Mouse (Mus musculus) cerebellum, adult 2 months (tissue): Measurements from ENCODE around the gene Ssh2. TPM values are rescaled to one million over a fixed set of nuclear protein-coding genes. Genes with fewer than 3 reads are reported as not detected.
A peak's percentile ranks its signal among the peaks of the same experiment; 100 is the strongest.

ENCODE experiments used
- DNase-seq, 2 experiments: peaks; one replicate each; pipeline ENCODE4 v3.0.0; 2021
- H3K27ac ChIP-seq: fragments of 200-500 bp; 2 replicates; pipeline ENCODE4 v1.5.1; 2012; ENCODE audit warnings: low read length, control low read depth, inconsistent platforms; ENCODE audit not compliant: insufficient read depth
- H3K27me3 ChIP-seq: fragments of 200-500 bp; 2 replicates; pipeline ENCODE4 v1.6.1; 2012; ENCODE audit warnings: inconsistent platforms, mild to moderate bottlenecking, low read length, moderate library complexity; ENCODE audit not compliant: control insufficient read depth, insufficient read depth
- H3K4me1 ChIP-seq: fragments of 200-500 bp; 2 replicates; pipeline ENCODE4 v1.6.1; 2011; ENCODE audit warnings: low read length; ENCODE audit not compliant: control insufficient read depth, insufficient read depth
- H3K4me3 ChIP-seq: fragments of 200-500 bp; replicated peaks from 2 replicates; pipeline ENCODE3; 2011; ENCODE audit warnings: mild to moderate bottlenecking, low read depth, low read length, control low read depth; ENCODE audit not compliant: insufficient read depth
- CTCF ChIP-seq: fragments of 200-500 bp; IDR thresholded peaks from 2 replicates; pipeline ENCODE4 v1.5.1; 2011; ENCODE audit warnings: low read depth, mild to moderate bottlenecking, control low read depth, low read length, moderate library complexity, borderline replicate concordance; ENCODE audit not compliant: insufficient read depth
- POLR2A ChIP-seq: fragments of 200-500 bp; IDR thresholded peaks from 2 replicates; pipeline ENCODE4 v1.6.1; 2011; ENCODE audit warnings: low read length, control low read depth, borderline replicate concordance; ENCODE audit not compliant: insufficient read depth
- WGBS: fragments of 180-500 bp; shearing (Covaris S2); methylation state at CpG from one replicate; pipeline ENCODE4 v1.1.7; 2018; 5-methylcytosine and 5-hydroxymethylcytosine counted together
- polyA plus RNA-seq: library from polyadenylated mRNA; depleted of rRNA; stranded (reverse); fragments of >200 nt; gene quantifications from 2 replicates; pipeline ENCODE4 v1.2.3, GENCODE M21; 2012

Ssh2 gene
- polyA plus RNA-seq, 1 experiment: 14.3 TPM

DNA sequence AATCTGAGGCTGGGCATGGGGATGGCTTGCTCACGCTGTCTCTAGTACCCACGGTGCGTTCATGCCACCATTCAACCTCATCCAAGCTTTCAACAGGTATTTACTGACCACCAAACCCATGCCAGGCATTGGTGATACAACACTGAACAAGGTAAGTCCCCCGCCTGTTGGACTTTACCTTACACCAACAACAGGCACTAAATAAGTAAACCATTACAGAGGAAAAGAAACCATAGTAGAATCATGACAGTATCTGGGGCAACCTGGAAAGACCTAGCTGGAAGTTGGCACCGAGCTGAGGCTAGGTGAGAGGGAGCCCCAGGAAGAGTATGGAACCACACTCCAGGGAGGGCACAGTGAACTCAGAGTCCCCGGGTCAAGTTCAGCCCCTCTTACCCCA, 260.8 kb downstream of the Ssh2 start:
- DNase-seq: no peak
- Histone ChIP-seq H3K4me3 (no peak overlapping the region), H3K27me3 (no peaks in the 10 kb centered on the region), H3K27ac (no peak overlapping the region), H3K4me1 (peaks cover 14% of the 10 kb centered on the region)
- WGBS: 90% methylated on average over 6 of the region's 6 CpGs
- TF ChIP-seq POLR2A (no peak), CTCF (no peak)

DNA sequence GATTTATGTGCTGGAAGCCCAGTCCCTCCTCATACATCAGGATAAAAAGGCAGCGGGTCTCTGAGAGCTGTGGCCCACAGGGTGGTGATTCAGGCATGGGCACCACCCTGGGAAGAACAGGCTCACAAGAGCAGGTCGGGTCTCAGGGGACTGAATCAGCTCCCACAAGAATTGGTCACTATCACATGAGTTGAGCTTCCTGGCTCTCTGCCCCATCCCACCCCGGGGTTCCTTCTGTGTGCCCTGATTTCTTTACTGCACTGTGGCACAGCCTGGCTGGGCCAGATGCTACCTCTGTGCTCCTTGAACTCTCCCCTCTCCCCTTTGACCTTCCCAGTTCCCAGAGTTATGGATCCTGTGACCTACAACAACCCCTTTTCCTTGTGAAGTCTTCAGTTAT, 267.0 kb downstream of the Ssh2 start:
- DNase-seq: no peak
- H3K27me3 ChIP-seq: no peaks in the 10 kb centered on the region
- H3K4me3 ChIP-seq: no peak overlapping the region
- peak overlapping the region; percentile 29; the same call in 1 of the 2 replicates for H3K27ac ChIP-seq
- 41% methylated on average over 3 of the region's 3 CpGs for WGBS
- no peak for TF ChIP-seq POLR2A
- TF ChIP-seq CTCF: no peak
- peaks cover 40% of the 10 kb centered on the region for H3K4me1 ChIP-seq

GRCm38 (mm10) chr11:77483510-77484255, 267.6 kb downstream of the Ssh2 start:
- DNase-seq: no peak
- H3K27ac ChIP-seq: 0 out of 2 replicates have a peak overlapping the region, but pooled peaks have one; percentile 29
- H3K27me3 ChIP-seq: no peaks in the 10 kb centered on the region
- 81% methylated on average over 11 of the region's 11 CpGs for WGBS
- TF ChIP-seq CTCF: no peak
- no peak for TF ChIP-seq POLR2A
- H3K4me3 ChIP-seq: no peak overlapping the region
- peaks cover 40% of the 10 kb centered on the region for H3K4me1 ChIP-seq

DNA sequence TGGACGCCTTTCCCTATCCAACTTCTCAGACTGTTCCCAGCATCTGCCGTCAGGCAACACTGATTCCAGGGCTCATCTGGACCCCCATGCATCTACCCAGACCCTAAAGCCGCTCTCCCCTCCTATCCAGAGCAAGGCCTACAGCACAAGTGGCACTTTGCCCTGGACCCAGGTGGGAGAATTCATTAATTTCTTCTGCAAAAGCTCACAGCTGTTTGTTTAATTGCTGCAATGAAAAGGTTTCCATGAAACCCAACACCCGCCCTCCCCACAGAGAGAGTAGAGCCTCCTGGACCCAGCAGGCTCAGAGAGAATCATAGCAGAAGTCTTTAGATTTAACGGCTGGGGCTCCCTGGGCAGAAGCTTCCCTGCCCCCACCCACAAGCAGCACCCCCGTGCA, 269.1 kb downstream of the Ssh2 start:
- no peaks in the 10 kb centered on the region for H3K27me3 ChIP-seq
- H3K4me3 ChIP-seq: no peak overlapping the region
- 56% methylated on average over 6 of the region's 6 CpGs for WGBS
- peaks cover 42% of the 10 kb centered on the region for H3K4me1 ChIP-seq
- TF ChIP-seq CTCF (no peak), POLR2A (no peak)
- DNase-seq: no peak
- no peak overlapping the region for H3K27ac ChIP-seq

GRCm38 (mm10) chr11:77486798-77487197, 270.7 kb downstream of the Ssh2 start:
- DNase-seq: peak; percentile 72 to 75
- WGBS: 4% methylated on average over 5 of the region's 5 CpGs
- TF ChIP-seq POLR2A (no peak), CTCF (no peak)
- Histone ChIP-seq H3K4me1 (peaks cover 43% of the 10 kb centered on the region), H3K27ac (peak overlapping the region; percentile 1; the same call in 1 of the 2 replicates), H3K27me3 (no peaks in the 10 kb centered on the region), H3K4me3 (no peak overlapping the region)

DNA sequence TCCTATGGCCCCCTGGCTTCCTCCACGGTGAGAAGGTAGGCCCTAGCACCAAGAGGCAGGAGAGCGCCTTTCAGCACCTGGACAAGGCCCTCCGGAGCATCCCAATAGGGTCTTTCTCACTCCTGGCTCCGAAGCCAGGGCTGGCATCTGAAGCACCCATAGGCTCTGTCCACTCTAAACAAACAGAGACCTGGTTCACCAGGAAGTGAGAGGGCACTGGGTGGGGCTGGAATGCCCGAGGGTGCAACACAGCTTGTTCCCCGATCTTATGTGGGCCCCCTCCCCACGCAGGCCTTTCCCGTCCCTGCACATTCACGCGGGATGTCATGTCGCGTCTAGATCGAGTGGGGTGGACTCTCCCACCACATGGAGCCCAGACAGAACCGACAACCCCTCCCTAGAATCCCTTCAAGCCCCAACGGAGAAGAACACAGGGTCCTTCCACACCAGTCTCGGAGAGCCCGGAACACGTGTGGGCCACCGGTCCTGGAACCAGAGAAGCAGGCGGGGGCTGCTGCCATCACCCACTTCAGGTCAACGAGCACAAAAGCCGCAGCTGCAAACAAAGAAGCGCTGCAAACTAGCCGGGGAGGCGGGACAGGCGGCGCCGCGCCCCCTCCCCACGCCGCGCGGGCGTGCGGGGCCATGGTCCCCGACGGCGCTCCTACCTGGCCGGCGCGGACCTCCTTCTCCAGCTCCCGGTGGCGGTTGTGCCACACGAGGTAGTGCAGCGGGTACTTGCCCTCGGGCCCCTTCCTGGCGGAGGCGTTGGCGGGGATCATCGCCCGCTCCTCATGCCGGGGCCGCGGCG, 272.9 kb downstream of the Ssh2 start:
- H3K4me1 ChIP-seq: peaks cover 27% of the 10 kb centered on the region

DNA sequence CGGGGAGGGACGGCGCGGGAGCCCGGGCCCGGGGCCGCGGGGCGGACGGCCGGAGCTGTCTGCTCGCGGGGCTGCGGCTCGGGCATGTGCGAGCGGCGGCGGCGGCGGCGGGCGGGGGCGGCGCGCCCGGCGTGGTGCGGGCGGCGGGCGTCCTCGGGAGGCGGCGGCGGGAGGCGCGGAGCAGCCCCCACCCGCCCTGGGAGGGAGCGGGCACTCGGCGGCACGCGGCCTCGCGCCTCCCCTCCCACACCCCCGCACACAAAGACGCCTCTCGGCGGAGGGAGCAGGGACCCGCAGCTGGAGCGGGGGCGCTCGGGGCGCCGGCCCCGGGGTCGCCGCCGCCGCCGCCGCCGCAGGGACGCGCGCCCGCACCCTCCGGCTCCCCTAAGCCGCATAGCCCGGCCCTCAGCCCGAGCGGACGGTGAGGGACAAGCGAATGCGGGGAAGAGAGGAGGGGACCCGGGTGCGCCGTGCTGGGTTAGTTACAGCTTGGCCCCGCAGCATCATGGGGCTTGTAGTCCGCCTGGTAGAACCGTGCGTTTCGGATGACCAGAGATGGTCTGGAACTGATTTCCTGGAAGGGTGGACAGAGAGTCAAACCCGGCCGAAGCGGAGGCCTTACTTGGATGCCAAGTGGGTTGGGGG, 273.6 kb downstream of the Ssh2 start, which contains the start of gene Ankrd13b:
Gene Ankrd13b, minus strand, starts transcription at position 88 of the 645 bp plus-strand sequence.
- no peaks in the 10 kb centered on the region for H3K27me3 ChIP-seq
- peak; percentile 87 to 88 for DNase-seq
- peak within 1 kb of the TSS; percentile 58 for H3K4me3 ChIP-seq
- H3K4me1 ChIP-seq: peaks cover 24% of the 10 kb centered on the region
- H3K27ac ChIP-seq: peak within 1 kb of the TSS; percentile 67
- 3% methylated on average over 74 of the region's 87 CpGs for WGBS
- TF ChIP-seq POLR2A: 0 out of 2 replicates have a peak, but pooled peaks have one; percentile 42
- TF ChIP-seq CTCF: no peak

More for the DNA sequence above, 272.9 kb downstream of the Ssh2 start:
- peak in 1 of 2 experiments; percentile 64 for DNase-seq
- TF ChIP-seq CTCF (no peak), POLR2A (no peak)
- peak overlapping the region; percentile 47; the same call in 1 of the 2 replicates for H3K27ac ChIP-seq
- H3K27me3 ChIP-seq: no peaks in the 10 kb centered on the region
- peak overlapping the region; percentile 58 for H3K4me3 ChIP-seq
- WGBS: 4% methylated on average over 55 of the region's 55 CpGs
